Mouse (Mus musculus) small intestine, adult 10 weeks (tissue): ENCODE data around the gene Ivl. TPM values are rescaled to one million over a fixed set of nuclear protein-coding genes. Genes with fewer than 3 reads are reported as not detected.

Experiments
- polyA plus RNA-seq: library from polyadenylated mRNA; stranded (reverse); fragments of 350-450 nt; fragmentation: Illumina TruSeq; extraction: RNeasy Lipid Tissue Mini Kit (QIAGEN cat#74804); gene quantifications from one replicate; pipeline ENCODE4 v1.2.3, GENCODE M21; 2014; ENCODE audit warnings: low replicate concordance

The Ivl gene
- not detected for polyA plus RNA-seq

GRCm38 (mm10) chr3:92573449-92574041 lies at the start of gene Ivl:
Ivl (minus strand) TSS chr3:92573735.

GRCm38 (mm10) chr3:92621560-92621959 lies 48.0 kb upstream of the Ivl start, which contains the start of gene Lce6a:
Lce6a (minus strand) TSS chr3:92621660.

GRCm38 (mm10) chr3:92607392-92607791 lies 33.9 kb upstream of the Ivl start, which contains the start of gene 2210017I01Rik:
2210017I01Rik (minus strand) TSS chr3:92607492.

GRCm38 (mm10) chr3:92588858-92589257 lies 15.3 kb upstream of the Ivl start, which contains the start of gene Smcp:
Smcp (minus strand) TSS chr3:92588997.

GRCm38 (mm10) chr3:92534411-92534810 lies 39.1 kb downstream of the Ivl start, which contains the start of gene 2310046K23Rik:
2310046K23Rik (minus strand) TSS chr3:92534511.

Other genes starting within 250 kb of the Ivl start
- gene Sprr2d, start 234.6 kb downstream of the Ivl start, polyA plus RNA-seq: not detected
- gene Sprr2e, start 221.6 kb downstream of the Ivl start, polyA plus RNA-seq: not detected
- gene Sprr2f, start 208.5 kb downstream of the Ivl start, polyA plus RNA-seq: not detected
- gene Sprr2h, start 188.1 kb downstream of the Ivl start, polyA plus RNA-seq: not detected
- not detected for gene Sprr2i, start 165.7 kb downstream of the Ivl start, polyA plus RNA-seq
- gene Sprr2j-ps, start 155.7 kb downstream of the Ivl start, polyA plus RNA-seq: not detected
- gene Gm9774, start 144.3 kb downstream of the Ivl start, polyA plus RNA-seq: 5.0 TPM
- not detected for gene Sprr2k, start 141.2 kb downstream of the Ivl start, polyA plus RNA-seq
- not detected for gene Sprr1b, start 134.9 kb downstream of the Ivl start, polyA plus RNA-seq
- not detected for gene Sprr3, start 115.0 kb downstream of the Ivl start, polyA plus RNA-seq
- 1.4 TPM for gene Sprr1a, start 87.8 kb downstream of the Ivl start, polyA plus RNA-seq
- not detected for gene Sprr4, start 73.2 kb downstream of the Ivl start, polyA plus RNA-seq
- gene 2310046K23Rik, start 39.2 kb downstream of the Ivl start, polyA plus RNA-seq: not detected
- gene Smcp, start 15.3 kb upstream of the Ivl start, polyA plus RNA-seq: 0.93 TPM
- gene 2210017I01Rik, start 33.8 kb upstream of the Ivl start, polyA plus RNA-seq: not detected
- gene Lce6a, start 47.9 kb upstream of the Ivl start, polyA plus RNA-seq: not detected
- not detected for gene Lce1a1, start 74.6 kb upstream of the Ivl start, polyA plus RNA-seq
- not detected for gene Lce1b, start 83.2 kb upstream of the Ivl start, polyA plus RNA-seq
- gene Lce1a2, start 96.6 kb upstream of the Ivl start, polyA plus RNA-seq: not detected
- gene Lce1c, start 105.5 kb upstream of the Ivl start, polyA plus RNA-seq: not detected
- not detected for gene Lce1d, start 113.5 kb upstream of the Ivl start, polyA plus RNA-seq
- gene Lce1e, start 135.3 kb upstream of the Ivl start, polyA plus RNA-seq: not detected
- not detected for gene Lce1f, start 146.6 kb upstream of the Ivl start, polyA plus RNA-seq
- not detected for gene Gm38119, start 165.4 kb upstream of the Ivl start, polyA plus RNA-seq
- gene Lce1g, start 178.6 kb upstream of the Ivl start, polyA plus RNA-seq: not detected
- gene Lce1h, start 191.3 kb upstream of the Ivl start, polyA plus RNA-seq: not detected
- gene Lce1i, start 205.2 kb upstream of the Ivl start, polyA plus RNA-seq: not detected
- not detected for gene Lce1j, start 216.8 kb upstream of the Ivl start, polyA plus RNA-seq
- gene Lce1k, start 234.2 kb upstream of the Ivl start, polyA plus RNA-seq: not detected